Mouse (Mus musculus) forebrain, embryonic 11.5 days (tissue): ENCODE data around the gene Aldh16a1. TPM values are rescaled to one million over a fixed set of nuclear protein-coding genes. Genes with fewer than 3 reads are reported as not detected.

ENCODE experiments used
- microRNA counts: library from miRNA; unstranded; fragments of <30 nt; microRNA quantifications from one replicate; lab custom pipeline; 2015
- microRNA-seq: library from miRNA; unstranded; fragments of <30 nt; microRNA quantifications from one replicate; pipeline ENCODE4, GENCODE M21; 2016; ENCODE audit not compliant: insufficient number of aligned reads
- polyA plus RNA-seq: library from polyadenylated mRNA; unstranded; fragments of >200 nt; fragmentation: Nextera tagmentation; extraction: Ambion mirVana; gene quantifications from 2 replicates; pipeline ENCODE4 v1.2.1, GENCODE M21; 2014

The Aldh16a1 gene
- polyA plus RNA-seq, 1 experiment from 2014 or later = 44.0 TPM

MicroRNAs within 50 kb of the gene (microRNA counts, 519-probe panel; counts per million panel counts)
- microRNA mmu-miR-150 (lab: Ali Mortazavi, UCI) = 31.2 counts per million

Small RNAs within 50 kb of the gene (microRNA-seq; reads per million reads assigned to microRNA genes)
- gene Mir150 (20.2 reads per million, percentile 13 among the genes with 10 or more reads in this experiment), gene Mir5121 (57.2 reads per million, percentile 28 among the genes with 10 or more reads in this experiment), gene Mir7055 (not detected)

Other genes with a start within 250 kb of the Aldh16a1 start
- gene Ap2a1, start 225.1 kb downstream of the Aldh16a1 start, polyA plus RNA-seq = 88.8 and 93.4 TPM in 2 replicates
- gene Tsks, start 211.4 kb downstream of the Aldh16a1 start, polyA plus RNA-seq = 0.23 TPM in 1 of 2 replicates, not detected in the other
- gene Cpt1c, start 179.7 kb downstream of the Aldh16a1 start, polyA plus RNA-seq = 26.3 and 27.2 TPM in 2 replicates
- 286 and 301 TPM in 2 replicates for gene Prmt1, start 168.0 kb downstream of the Aldh16a1 start, polyA plus RNA-seq
- gene Irf3, start 156.9 kb downstream of the Aldh16a1 start, polyA plus RNA-seq = 75.3 and 86.0 TPM in 2 replicates
- gene Bcl2l12, start 155.9 kb downstream of the Aldh16a1 start, polyA plus RNA-seq = 70.6 and 74.9 TPM in 2 replicates
- gene Scaf1, start 138.2 kb downstream of the Aldh16a1 start, polyA plus RNA-seq = 59.9 and 60.2 TPM in 2 replicates
- gene Rras, start 136.6 kb downstream of the Aldh16a1 start, polyA plus RNA-seq = 15.5 and 16.6 TPM in 2 replicates
- 16.1 and 19.2 TPM in 2 replicates for gene Prr12, start 101.7 kb downstream of the Aldh16a1 start, polyA plus RNA-seq
- gene Nosip, start 92.2 kb downstream of the Aldh16a1 start, polyA plus RNA-seq = 52.6 and 64.0 TPM in 2 replicates
- gene Prrg2, start 91.9 kb downstream of the Aldh16a1 start, polyA plus RNA-seq = 14.2 and 18.4 TPM in 2 replicates
- gene Rcn3, start 62.4 kb downstream of the Aldh16a1 start, polyA plus RNA-seq = 110 and 118 TPM in 2 replicates
- gene Fcgrt, start 50.7 kb downstream of the Aldh16a1 start, polyA plus RNA-seq = 7.1 and 7.3 TPM in 2 replicates
- gene Rps11, start 30.1 kb downstream of the Aldh16a1 start, polyA plus RNA-seq = 1,418 and 1,481 TPM in 2 replicates
- gene Rpl13a, start 25.8 kb downstream of the Aldh16a1 start, polyA plus RNA-seq = 1,136 and 1,164 TPM in 2 replicates
- gene Gm45713, start 18.4 kb downstream of the Aldh16a1 start, polyA plus RNA-seq = 0.45 and 0.55 TPM in 2 replicates
- 1.2 and 1.8 TPM in 2 replicates for gene Flt3l, start 18.2 kb downstream of the Aldh16a1 start, polyA plus RNA-seq
- 95.9 and 110 TPM in 2 replicates for gene Pih1d1, start 281 bp downstream of the Aldh16a1 start, polyA plus RNA-seq
- 3.6 and 4.6 TPM in 2 replicates for gene Slc17a7, start 9.4 kb upstream of the Aldh16a1 start, polyA plus RNA-seq
- 0.13 and 0.33 TPM in 2 replicates for gene Gfy, start 25.0 kb upstream of the Aldh16a1 start, polyA plus RNA-seq
- not detected in 2 replicates for gene Pth2, start 26.4 kb upstream of the Aldh16a1 start, polyA plus RNA-seq
- gene Ccdc155, start 50.3 kb upstream of the Aldh16a1 start, polyA plus RNA-seq = 0.83 and 0.90 TPM in 2 replicates
- 0.48 TPM in 1 of 2 replicates, not detected in the other for gene Dkkl1, start 57.6 kb upstream of the Aldh16a1 start, polyA plus RNA-seq
- 297 and 318 TPM in 2 replicates for gene Tead2, start 61.2 kb upstream of the Aldh16a1 start, polyA plus RNA-seq
- 0.60 and 1.1 TPM in 2 replicates for gene Cd37, start 84.5 kb upstream of the Aldh16a1 start, polyA plus RNA-seq
- gene Slc6a16, start 86.5 kb upstream of the Aldh16a1 start, polyA plus RNA-seq = 0.36 TPM in 1 of 2 replicates, not detected in the other
- gene Slc6a21, start 122.9 kb upstream of the Aldh16a1 start, polyA plus RNA-seq = not detected in 2 replicates
- gene Trpm4, start 179.2 kb upstream of the Aldh16a1 start, polyA plus RNA-seq = 5.6 and 6.8 TPM in 2 replicates
- not detected in 2 replicates for gene Hrc, start 180.7 kb upstream of the Aldh16a1 start, polyA plus RNA-seq
- gene Ppfia3, start 212.4 kb upstream of the Aldh16a1 start, polyA plus RNA-seq = 11.6 and 13.0 TPM in 2 replicates
- 0.48 and 1.5 TPM in 2 replicates for gene Lin7b, start 216.0 kb upstream of the Aldh16a1 start, polyA plus RNA-seq
- 79.8 and 87.9 TPM in 2 replicates for gene Snrnp70, start 241.2 kb upstream of the Aldh16a1 start, polyA plus RNA-seq